Mouse (Mus musculus) kidney, embryonic 14.5 days (tissue): ENCODE measurements at regions not wholly inside any gene's neighbourhood (a gene's known extent, or its start where the extent isn't known, plus 50 kb on each side); places are given as distances from the start of the nearest gene placed in this dataset.

Experiments
- ATAC-seq: fragments of 200-750 bp; cut with Nextera tagmentation; 2 replicates; pipeline ENCODE4 v1.8.0; 2017; ENCODE audit warnings: moderate number of reproducible peaks, mild to moderate bottlenecking, moderate TSS enrichment, moderate library complexity; ENCODE audit not compliant: low FRiP score, low TSS enrichment
- H3K27ac ChIP-seq: fragments of 300-500 bp; sonication (generic); 2 replicates; pipeline ENCODE4 v1.5.1; 2014; ENCODE audit warnings: low read depth, mild to moderate bottlenecking, low read length, moderate library complexity, mixed read lengths
- H3K27me3 ChIP-seq: fragments of 300-500 bp; sonication (generic); 2 replicates; pipeline ENCODE4 v1.6.1; 2014; ENCODE audit warnings: mild to moderate bottlenecking, low read length; ENCODE audit not compliant: control insufficient read depth, insufficient read depth
- H3K36me3 ChIP-seq: fragments of 300-500 bp; sonication (generic); 2 replicates; pipeline ENCODE4 v1.6.1; 2014; ENCODE audit warnings: low read length, mixed read lengths; ENCODE audit not compliant: control insufficient read depth, insufficient read depth
- H3K4me1 ChIP-seq: fragments of 300-500 bp; sonication (generic); 2 replicates; pipeline ENCODE4 v1.6.1; 2014; ENCODE audit warnings: low read length, mixed read lengths; ENCODE audit not compliant: control insufficient read depth, insufficient read depth
- H3K4me2 ChIP-seq: fragments of 300-500 bp; sonication (generic); replicated peaks from 2 replicates; pipeline ENCODE4 v1.6.1; 2014; ENCODE audit warnings: low read depth, mild to moderate bottlenecking, low read length
- H3K4me3 ChIP-seq: fragments of 300-500 bp; sonication (generic); 2 replicates; pipeline ENCODE4 v1.5.1; 2014; ENCODE audit warnings: mild to moderate bottlenecking, low read length
- H3K9ac ChIP-seq: fragments of 300-500 bp; sonication (generic); 2 replicates; pipeline ENCODE4 v1.6.1; 2014; ENCODE audit warnings: low read depth, mild to moderate bottlenecking, low read length, moderate library complexity
- H3K9me3 ChIP-seq: fragments of 300-500 bp; sonication (generic); 2 replicates; pipeline ENCODE4 v1.6.1; 2016; ENCODE audit warnings: low read length; ENCODE audit not compliant: control insufficient read depth
- WGBS: fragments of 180-500 bp; shearing (Covaris S2); extraction: QIAGEN DNeasy Blood & Tissue Kit; methylation state at CpG from one replicate; pipeline ENCODE4 v1.1.7; 2014; 5-methylcytosine and 5-hydroxymethylcytosine counted together

- Histone ChIP-seq H3K9me3 (no peaks in the 10 kb centered on the region), H3K4me3 (no peak overlapping the region), H3K36me3 (no peaks in the 10 kb centered on the region), H3K4me1 (peaks cover under 1% of the 10 kb centered on the region; the same call in 1 of the 2 replicates), H3K9ac (no peak overlapping the region), H3K27me3 (peaks cover 9% of the 10 kb centered on the region), H3K4me2 (no peak overlapping the region), H3K27ac (no peak overlapping the region)
- 54% methylated on average over 10 of the region's 10 CpGs for WGBS
- no peak for ATAC-seq
These were observed 257.1 kb upstream of the Irx3 start for GRCm38 (mm10) chr8:92058953-92059352.

- Histone ChIP-seq H3K4me1 (no peaks in the 10 kb centered on the region), H3K36me3 (no peaks in the 10 kb centered on the region), H3K4me2 (no peak overlapping the region), H3K9me3 (no peaks in the 10 kb centered on the region), H3K27ac (no peak overlapping the region), H3K9ac (no peak overlapping the region), H3K4me3 (no peak overlapping the region), H3K27me3 (peaks cover 9% of the 10 kb centered on the region)
- ATAC-seq: no peak
- 57% methylated on average over 8 of the region's 8 CpGs for WGBS
These were observed 256.0 kb upstream of the Irx3 start for GRCm38 (mm10) chr8:92057857-92058256.

GRCm38 (mm10) chr8:92055590-92055989 lies 253.7 kb upstream of the Irx3 start:
- H3K27ac ChIP-seq: no peak overlapping the region
- peaks cover 3% of the 10 kb centered on the region; the same call in 1 of the 2 replicates for H3K27me3 ChIP-seq
- WGBS: 72% methylated on average over 4 of the region's 4 CpGs
- no peaks in the 10 kb centered on the region for H3K4me1 ChIP-seq
- H3K4me3 ChIP-seq: no peak overlapping the region
- no peak overlapping the region for H3K4me2 ChIP-seq
- no peaks in the 10 kb centered on the region for H3K36me3 ChIP-seq
- no peak for ATAC-seq
- no peak overlapping the region for H3K9ac ChIP-seq
- no peaks in the 10 kb centered on the region for H3K9me3 ChIP-seq

GRCm38 (mm10) chr8:92044695-92045094 lies 242.8 kb upstream of the Irx3 start:
- no peaks in the 10 kb centered on the region for H3K4me1 ChIP-seq
- H3K27ac ChIP-seq: no peak overlapping the region
- no peak overlapping the region for H3K4me3 ChIP-seq
- H3K27me3 ChIP-seq: no peaks in the 10 kb centered on the region
- no peaks in the 10 kb centered on the region for H3K36me3 ChIP-seq
- no peak overlapping the region for H3K4me2 ChIP-seq
- no peak for ATAC-seq
- no peak overlapping the region for H3K9ac ChIP-seq
- H3K9me3 ChIP-seq: peaks cover 4% of the 10 kb centered on the region
- WGBS: 76% methylated on average over 3 of the region's 3 CpGs

GRCm38 (mm10) chr8:92042951-92043350 lies 241.1 kb upstream of the Irx3 start:
- no peaks in the 10 kb centered on the region for H3K27me3 ChIP-seq
- H3K4me2 ChIP-seq: no peak overlapping the region
- no peak overlapping the region for H3K27ac ChIP-seq
- H3K9me3 ChIP-seq: peaks cover 4% of the 10 kb centered on the region
- ATAC-seq: no peak
- no peak overlapping the region for H3K4me3 ChIP-seq
- H3K36me3 ChIP-seq: no peaks in the 10 kb centered on the region
- no peaks in the 10 kb centered on the region for H3K4me1 ChIP-seq
- H3K9ac ChIP-seq: no peak overlapping the region
- 7% methylated on average over 6 of the region's 6 CpGs for WGBS

- Histone ChIP-seq H3K4me2 (no peak overlapping the region), H3K9ac (no peak overlapping the region), H3K27me3 (peaks cover 27% of the 10 kb centered on the region), H3K4me3 (no peak overlapping the region), H3K9me3 (no peaks in the 10 kb centered on the region), H3K27ac (no peak overlapping the region), H3K36me3 (no peaks in the 10 kb centered on the region), H3K4me1 (no peaks in the 10 kb centered on the region)
- no peak for ATAC-seq
- WGBS: 38% methylated on average over 9 of the region's 9 CpGs
These were observed 228.1 kb upstream of the Irx3 start for GRCm38 (mm10) chr8:92029954-92030353.

GRCm38 (mm10) chr8:92029516-92029915 lies 227.6 kb upstream of the Irx3 start:
- Histone ChIP-seq H3K9ac (no peak overlapping the region), H3K27me3 (peaks cover 27% of the 10 kb centered on the region), H3K4me1 (no peaks in the 10 kb centered on the region), H3K9me3 (no peaks in the 10 kb centered on the region), H3K4me2 (no peak overlapping the region), H3K4me3 (no peak overlapping the region), H3K36me3 (no peaks in the 10 kb centered on the region), H3K27ac (no peak overlapping the region)
- ATAC-seq: no peak
- 14% methylated on average over 6 of the region's 6 CpGs for WGBS

GRCm38 (mm10) chr8:92028308-92028707 lies 226.4 kb upstream of the Irx3 start:
- 17% methylated on average over 6 of the region's 6 CpGs for WGBS
- H3K9ac ChIP-seq: no peak overlapping the region
- H3K4me3 ChIP-seq: no peak overlapping the region
- no peaks in the 10 kb centered on the region for H3K9me3 ChIP-seq
- no peak overlapping the region for H3K27ac ChIP-seq
- ATAC-seq: no peak
- H3K27me3 ChIP-seq: peaks cover 29% of the 10 kb centered on the region
- H3K4me1 ChIP-seq: 0 out of 2 replicates have a peak, but pooled peaks cover 4% of the 10 kb centered on the region
- H3K4me2 ChIP-seq: no peak overlapping the region
- no peaks in the 10 kb centered on the region for H3K36me3 ChIP-seq

- H3K4me3 ChIP-seq: no peak overlapping the region
- no peak for ATAC-seq
- H3K36me3 ChIP-seq: no peaks in the 10 kb centered on the region
- 0 out of 2 replicates have a peak, but pooled peaks cover 4% of the 10 kb centered on the region for H3K4me1 ChIP-seq
- H3K27me3 ChIP-seq: peaks cover 19% of the 10 kb centered on the region
- WGBS: 7% methylated on average over 8 of the region's 8 CpGs
- H3K9me3 ChIP-seq: no peaks in the 10 kb centered on the region
- H3K9ac ChIP-seq: no peak overlapping the region
- H3K27ac ChIP-seq: no peak overlapping the region
- H3K4me2 ChIP-seq: no peak overlapping the region
These were observed 222.3 kb upstream of the Irx3 start for GRCm38 (mm10) chr8:92024133-92024532.
